Mouse (Mus musculus) B cell, adult 2 months (primary cell): ENCODE measurements around the gene Cuedc1.

ENCODE experiments used
- DNase-seq, 2 experiments: peaks; one replicate each; pipeline ENCODE4 v3.0.0; 2022

Gene Cuedc1

GRCm38 (mm10) chr11:88086737-88087627, 10.9 kb upstream of the Cuedc1 start:
- peak; percentile 62 to 64 for DNase-seq

- no peak for DNase-seq
Measured at GRCm38 (mm10) chr11:88089150-88089549, 8.7 kb upstream of the Cuedc1 start.

- no peak for DNase-seq
Measured at GRCm38 (mm10) chr11:88090293-88090692, 7.6 kb upstream of the Cuedc1 start.

GRCm38 (mm10) chr11:88091949-88092348, 5.9 kb upstream of the Cuedc1 start:
- peak in 1 of 2 experiments; percentile 33 for DNase-seq

- DNase-seq = no peak
Measured at GRCm38 (mm10) chr11:88097173-88097572, 685 bp upstream of the Cuedc1 start.

GRCm38 (mm10) chr11:88098787-88099598, 1.1 kb downstream of the Cuedc1 start:
- DNase-seq = peak; percentile 82 to 86

- peak; percentile 29 to 34 for DNase-seq
Measured at GRCm38 (mm10) chr11:88099599-88100023, 1.8 kb downstream of the Cuedc1 start.

- no peak for DNase-seq
Measured at GRCm38 (mm10) chr11:88100170-88100569, 2.3 kb downstream of the Cuedc1 start.

GRCm38 (mm10) chr11:88103214-88103941, 5.5 kb downstream of the Cuedc1 start:
- no peak for DNase-seq

- DNase-seq = no peak
Measured at GRCm38 (mm10) chr11:88105494-88106291, 7.8 kb downstream of the Cuedc1 start.

- no peak for DNase-seq
Measured at GRCm38 (mm10) chr11:88106292-88106554, 8.4 kb downstream of the Cuedc1 start.

- peak; percentile 69 to 77 for DNase-seq
Measured at GRCm38 (mm10) chr11:88107365-88107764, 9.5 kb downstream of the Cuedc1 start.

- DNase-seq = no peak
Measured at GRCm38 (mm10) chr11:88110031-88110594, 12.3 kb downstream of the Cuedc1 start.

GRCm38 (mm10) chr11:88112078-88112477, 14.2 kb downstream of the Cuedc1 start:
- no peak for DNase-seq

- no peak for DNase-seq
Measured at GRCm38 (mm10) chr11:88112677-88113333, 14.9 kb downstream of the Cuedc1 start.

GRCm38 (mm10) chr11:88113543-88114271, 15.8 kb downstream of the Cuedc1 start:
- DNase-seq = no peak

GRCm38 (mm10) chr11:88114871-88115301, 17.0 kb downstream of the Cuedc1 start:
- no peak for DNase-seq

- DNase-seq = no peak
Measured at GRCm38 (mm10) chr11:88116568-88116967, 18.7 kb downstream of the Cuedc1 start.

- DNase-seq = no peak
Measured at GRCm38 (mm10) chr11:88117356-88118090, 19.7 kb downstream of the Cuedc1 start.

- DNase-seq = no peak
Measured at GRCm38 (mm10) chr11:88118091-88118440, 20.2 kb downstream of the Cuedc1 start.
